Mouse (Mus musculus): Measurements from ENCODE around the gene Dmwd. TPM values are rescaled to one million over a fixed set of nuclear protein-coding genes. Genes with fewer than 3 reads are reported as not detected.
A peak's percentile ranks its signal among the peaks of the same experiment; 100 is the strongest.

Gene Dmwd
- polyA plus RNA-seq (2015; fragmentation: Nextera tagmentation; extraction: Ambion mirVana), result 11.0 and 13.4 TPM in 2 replicates

DNA sequence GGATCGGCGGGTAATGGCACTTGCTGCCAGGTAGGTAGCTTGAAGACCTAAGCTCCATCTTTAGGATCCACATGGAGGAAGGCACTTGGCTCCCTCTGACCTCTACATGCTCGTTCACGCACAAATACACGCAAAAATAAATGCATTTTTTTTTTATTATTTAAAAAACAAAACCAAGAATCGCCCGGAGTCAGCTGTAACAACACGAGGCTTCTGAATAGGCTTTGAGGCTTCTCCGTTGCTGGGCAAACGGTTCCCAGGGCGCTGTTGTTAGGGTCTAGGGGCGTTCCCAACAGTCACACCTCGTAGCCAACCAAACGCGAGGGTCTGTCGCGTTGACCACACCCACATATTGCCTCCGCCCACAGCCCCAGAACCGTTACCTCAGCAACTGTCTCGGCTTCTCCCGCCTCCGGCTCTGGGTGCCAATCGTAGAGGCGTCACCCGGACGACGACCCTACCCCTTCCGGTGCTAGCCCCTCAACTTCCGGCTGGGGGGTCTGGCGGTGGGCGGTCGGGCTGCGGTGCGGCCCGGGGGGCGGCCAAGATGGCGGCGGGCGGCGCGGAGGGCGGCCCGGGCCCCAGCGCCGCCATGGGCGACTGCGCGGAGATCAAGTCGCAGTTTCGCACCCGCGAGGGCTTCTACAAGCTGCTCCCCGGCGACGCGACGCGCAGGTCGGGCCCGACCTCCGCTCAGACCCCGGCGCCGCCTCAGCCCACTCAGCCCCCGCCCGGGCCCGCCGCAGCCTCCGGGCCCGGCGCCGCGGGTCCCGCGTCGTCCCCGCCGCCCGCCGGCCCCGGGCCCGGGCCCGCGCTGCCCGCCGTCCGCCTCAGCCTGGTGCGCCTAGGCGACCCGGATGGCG lies at the start of gene Dmwd:
Dmwd (plus strand) TSS at position 505 of the 863 bp plus-strand sequence.
- H3K36me3 ChIP-seq, result peaks cover 20% of the 10 kb centered on the region
- H3K4me3 ChIP-seq (replicated peaks), result peak within 1 kb of the TSS; percentile 91
- peaks cover 20% of the 10 kb centered on the region for H3K4me1 ChIP-seq (replicated peaks)
- H3K27me3 ChIP-seq (replicated peaks), result no peaks in the 10 kb centered on the region
- no peaks in the 10 kb centered on the region for H3K9me3 ChIP-seq
- 1% methylated on average over 66 of the region's 91 CpGs for WGBS
- peak within 1 kb of the TSS; percentile 97 for H3K9ac ChIP-seq
- H3K4me2 ChIP-seq (replicated peaks), result peak within 1 kb of the TSS; percentile 78
- ATAC-seq, result peak; percentile 98
- H3K27ac ChIP-seq, result peak within 1 kb of the TSS; percentile 78

DNA sequence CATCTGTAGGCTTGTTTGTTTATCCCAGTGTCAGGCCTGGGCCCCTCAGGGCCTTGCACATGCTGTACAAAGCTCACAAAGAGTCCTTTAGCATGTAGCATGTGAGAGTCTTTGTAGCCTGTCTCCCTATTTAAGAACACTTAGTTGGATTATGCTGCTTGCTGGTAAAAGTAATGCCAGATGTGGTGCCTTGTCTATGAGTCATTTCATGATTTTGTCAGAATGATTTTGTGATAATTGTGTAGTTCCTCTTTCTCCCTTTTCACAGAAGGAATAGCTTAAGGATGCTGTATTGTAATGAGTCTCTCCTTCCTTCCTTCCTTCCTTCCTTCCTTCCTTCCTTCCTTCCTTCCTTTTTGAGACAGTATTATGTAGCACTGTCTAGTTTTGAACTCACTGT lies 48.0 kb upstream of the Dmwd start:
- Histone ChIP-seq H3K36me3 (peaks cover 32% of the 10 kb centered on the region), H3K4me1 (replicated peaks) (peaks cover 14% of the 10 kb centered on the region), H3K27ac (no peak overlapping the region), H3K4me2 (replicated peaks) (no peak overlapping the region), H3K9me3 (no peaks in the 10 kb centered on the region), H3K27me3 (replicated peaks) (peaks cover 5% of the 10 kb centered on the region), H3K9ac (no peak overlapping the region), H3K4me3 (replicated peaks) (no peak overlapping the region)
- ATAC-seq, result no peak

DNA sequence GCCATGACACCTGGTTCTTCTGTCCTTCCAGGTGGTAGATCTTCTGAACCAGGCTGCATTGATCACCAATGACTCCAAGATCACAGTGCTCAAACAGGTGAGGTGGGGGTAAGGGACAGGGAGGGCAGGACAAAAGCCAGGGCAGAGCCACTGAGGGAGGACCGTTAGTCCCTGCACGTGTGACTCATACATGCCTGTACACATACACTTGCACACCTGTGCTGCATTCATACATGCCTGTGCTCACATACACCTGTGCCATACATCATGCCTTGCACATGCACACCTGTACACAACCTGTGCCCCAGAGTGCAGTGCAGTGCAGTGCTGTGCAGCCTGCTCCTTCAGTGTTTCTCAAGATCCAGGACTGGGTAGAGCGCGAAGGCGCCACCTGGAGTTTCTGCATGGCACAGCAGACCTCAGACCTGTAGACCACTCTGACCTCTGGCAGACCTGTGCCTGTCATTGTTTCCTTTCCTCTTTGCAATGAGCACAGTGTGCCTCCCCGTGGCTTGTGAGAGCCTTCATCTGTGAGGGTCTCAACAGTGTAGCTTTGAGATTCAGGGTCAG lies 46.9 kb upstream of the Dmwd start:
- 60% methylated on average over 6 of the region's 6 CpGs for WGBS
- Histone ChIP-seq H3K4me1 (replicated peaks) (peaks cover 9% of the 10 kb centered on the region), H3K27ac (no peak overlapping the region), H3K36me3 (peaks cover 35% of the 10 kb centered on the region), H3K9me3 (no peaks in the 10 kb centered on the region), H3K9ac (no peak overlapping the region), H3K4me2 (replicated peaks) (no peak overlapping the region), H3K4me3 (replicated peaks) (no peak overlapping the region), H3K27me3 (replicated peaks) (no peaks in the 10 kb centered on the region)
- ATAC-seq, result peak; percentile 24

DNA sequence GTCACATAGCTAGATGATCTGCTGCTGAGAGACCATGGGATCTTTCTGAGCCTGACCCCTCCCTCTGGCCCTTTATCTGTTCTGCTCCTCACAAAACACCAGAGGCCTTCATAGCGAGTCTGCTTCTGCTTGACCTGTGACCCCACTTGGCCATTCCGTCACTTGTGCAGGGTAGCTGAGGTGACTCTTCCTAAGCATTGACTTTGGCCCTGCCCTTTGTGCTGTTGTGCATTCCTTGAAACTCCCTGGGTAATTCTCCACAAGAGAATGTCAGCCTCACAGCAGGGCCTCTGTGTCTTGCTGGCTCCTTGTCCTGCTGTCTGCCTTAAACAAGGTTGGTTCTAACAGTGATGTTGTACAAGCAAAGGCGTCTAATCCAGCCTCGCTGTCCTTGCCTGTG lies 44.4 kb upstream of the Dmwd start:
- no peak overlapping the region for H3K4me2 ChIP-seq (replicated peaks)
- ATAC-seq, result no peak
- no peak overlapping the region for H3K9ac ChIP-seq
- no peaks in the 10 kb centered on the region for H3K27me3 ChIP-seq (replicated peaks)
- no peak overlapping the region for H3K27ac ChIP-seq
- H3K9me3 ChIP-seq, result no peaks in the 10 kb centered on the region
- peaks cover 46% of the 10 kb centered on the region for H3K36me3 ChIP-seq
- H3K4me3 ChIP-seq (replicated peaks), result no peak overlapping the region
- 83% methylated on average over 4 of the region's 4 CpGs for WGBS
- H3K4me1 ChIP-seq (replicated peaks), result no peaks in the 10 kb centered on the region

DNA sequence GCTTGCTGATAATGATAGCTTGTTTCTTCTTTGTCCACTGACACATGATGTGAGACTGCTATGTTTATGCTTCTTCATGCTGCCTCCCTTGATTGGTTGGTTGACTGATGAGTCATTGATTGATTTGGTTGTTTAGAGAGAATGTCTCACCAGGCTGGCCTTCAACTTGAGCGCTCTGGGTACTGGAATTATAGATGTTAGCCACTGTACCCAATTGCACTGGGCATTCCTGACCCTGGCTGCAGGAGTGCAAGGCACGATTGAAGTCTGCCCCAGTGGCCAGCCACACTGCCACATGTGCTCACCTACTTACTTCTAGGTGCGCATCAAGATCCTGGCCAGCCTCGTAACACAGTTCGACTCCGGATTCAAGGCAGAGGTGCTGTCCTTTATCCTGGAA lies 31.4 kb upstream of the Dmwd start:
- Histone ChIP-seq H3K4me3 (replicated peaks) (no peak overlapping the region), H3K9ac (no peak overlapping the region), H3K27me3 (replicated peaks) (no peaks in the 10 kb centered on the region), H3K4me2 (replicated peaks) (no peak overlapping the region), H3K4me1 (replicated peaks) (no peaks in the 10 kb centered on the region), H3K9me3 (no peaks in the 10 kb centered on the region), H3K27ac (no peak overlapping the region), H3K36me3 (peaks cover 81% of the 10 kb centered on the region)
- WGBS, result 96% methylated on average over 6 of the region's 6 CpGs
- no peak for ATAC-seq

DNA sequence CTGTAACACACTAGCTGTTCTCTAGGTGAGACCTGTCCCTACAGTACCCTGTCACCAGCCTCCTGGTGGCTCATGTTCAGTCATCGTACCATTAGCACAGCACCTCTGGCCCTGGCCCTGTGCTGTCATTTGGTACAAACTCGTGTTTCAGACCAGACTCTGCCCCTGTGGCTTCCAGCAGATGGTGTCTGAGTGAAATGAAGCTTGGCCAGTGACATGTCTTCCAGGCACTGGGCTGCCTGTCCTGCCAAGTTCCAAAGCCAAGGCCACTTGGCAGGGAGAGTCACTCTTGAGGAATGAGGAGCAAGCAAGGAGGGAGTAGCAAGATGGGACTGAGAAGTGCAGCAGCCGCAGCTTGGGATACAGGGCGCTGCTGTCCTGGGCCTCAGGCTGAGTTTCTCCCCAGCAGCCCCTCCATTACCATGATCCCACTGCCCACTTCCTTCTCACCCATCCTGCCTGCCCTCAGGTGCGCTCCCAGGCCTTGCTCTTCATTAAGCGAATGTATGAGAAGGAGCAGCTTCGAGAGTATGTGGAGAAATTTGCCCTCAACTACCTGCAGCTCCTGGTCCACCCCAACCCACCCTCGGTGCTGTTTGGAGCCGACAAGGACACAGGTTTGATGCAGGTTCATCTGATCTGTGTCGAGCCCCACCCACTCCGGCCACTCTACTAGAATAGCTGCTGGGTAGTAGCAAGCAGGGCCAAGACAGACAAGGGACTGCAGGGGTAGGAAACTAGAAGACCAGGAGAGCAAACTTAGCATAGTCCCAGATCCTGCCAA lies 29.5 kb upstream of the Dmwd start:
- no peak overlapping the region for H3K4me3 ChIP-seq (replicated peaks)
- 92% methylated on average over 11 of the region's 11 CpGs for WGBS
- peaks cover 78% of the 10 kb centered on the region for H3K36me3 ChIP-seq
- no peak overlapping the region for H3K9ac ChIP-seq
- no peak overlapping the region for H3K27ac ChIP-seq
- no peak for ATAC-seq
- H3K9me3 ChIP-seq, result no peaks in the 10 kb centered on the region
- H3K4me2 ChIP-seq (replicated peaks), result no peak overlapping the region
- H3K4me1 ChIP-seq (replicated peaks), result no peaks in the 10 kb centered on the region
- no peaks in the 10 kb centered on the region for H3K27me3 ChIP-seq (replicated peaks)

DNA sequence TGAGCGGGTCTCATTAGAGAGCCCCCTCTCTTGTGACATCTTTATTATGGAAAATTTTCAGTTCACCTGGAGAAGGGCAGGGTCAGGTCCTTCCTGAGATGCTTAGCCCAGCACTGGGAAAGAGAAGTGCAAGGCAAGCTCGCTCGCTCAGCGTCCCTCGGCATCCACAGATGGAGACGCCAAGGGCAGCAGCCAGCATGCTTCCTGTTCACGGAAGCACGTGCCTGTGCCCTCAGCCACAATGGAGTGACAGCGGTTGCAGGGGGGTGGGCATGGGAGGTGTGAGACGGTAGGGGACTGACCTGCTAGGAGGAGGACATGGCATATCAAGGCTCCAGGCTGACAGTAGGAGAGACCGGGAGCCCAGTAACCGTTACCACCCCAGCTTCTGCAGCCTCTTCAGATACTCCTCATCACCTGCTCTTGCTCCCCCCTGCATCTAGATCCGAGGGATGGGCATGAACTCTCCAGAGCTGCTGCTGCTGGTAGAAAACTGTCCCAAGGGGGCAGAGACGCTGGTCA lies 28.0 kb upstream of the Dmwd start:
- H3K9ac ChIP-seq, result no peak overlapping the region
- no peaks in the 10 kb centered on the region for H3K9me3 ChIP-seq
- 82% methylated on average over 14 of the region's 14 CpGs for WGBS
- H3K4me1 ChIP-seq (replicated peaks), result no peaks in the 10 kb centered on the region
- H3K4me3 ChIP-seq (replicated peaks), result no peak overlapping the region
- ATAC-seq, result no peak
- no peak overlapping the region for H3K27ac ChIP-seq
- no peaks in the 10 kb centered on the region for H3K27me3 ChIP-seq (replicated peaks)
- H3K4me2 ChIP-seq (replicated peaks), result no peak overlapping the region
- H3K36me3 ChIP-seq, result peaks cover 66% of the 10 kb centered on the region

DNA sequence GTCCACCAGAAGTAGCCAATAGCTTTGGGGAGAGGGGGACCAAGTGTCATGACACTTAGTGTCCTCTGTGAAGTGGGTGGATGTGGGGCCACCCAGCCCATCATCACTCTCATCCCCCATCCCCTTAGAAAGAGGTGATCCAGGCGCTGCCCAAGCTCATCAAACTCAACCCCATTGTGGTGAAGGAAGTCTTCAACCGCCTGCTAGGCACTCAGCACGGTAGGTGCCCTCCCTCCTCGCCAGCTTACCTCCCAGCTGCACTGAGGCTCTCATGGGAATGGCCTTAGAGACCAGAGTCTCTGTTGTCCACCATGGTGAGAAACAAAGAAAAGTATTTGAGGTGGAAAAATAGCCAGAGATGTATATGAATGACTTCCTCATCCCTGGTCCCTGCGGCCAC lies 26.8 kb upstream of the Dmwd start:
- no peak for ATAC-seq
- Histone ChIP-seq H3K36me3 (peaks cover 58% of the 10 kb centered on the region), H3K9ac (no peak overlapping the region)

DNA sequence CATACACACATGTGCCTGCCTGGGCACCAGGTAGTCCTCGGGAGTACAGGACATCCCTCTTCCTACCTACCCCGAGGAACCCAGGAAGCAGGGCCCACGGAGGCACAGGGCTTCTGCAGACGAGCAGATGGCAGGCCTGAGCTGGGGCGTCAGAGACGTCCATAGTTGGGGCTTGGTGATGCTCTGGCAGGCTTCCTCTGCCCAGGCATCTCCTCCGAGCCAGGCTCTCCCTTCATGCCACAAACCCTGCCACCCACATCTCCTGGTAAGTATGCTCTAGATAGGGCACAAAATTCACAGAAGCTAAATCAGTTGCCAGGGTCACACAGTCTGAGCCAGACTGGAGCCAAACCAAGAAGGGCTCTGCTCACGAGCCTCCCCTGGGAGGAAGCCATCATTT lies 25.9 kb upstream of the Dmwd start:
- Histone ChIP-seq H3K4me3 (replicated peaks) (no peak overlapping the region), H3K36me3 (peaks cover 51% of the 10 kb centered on the region), H3K27me3 (replicated peaks) (no peaks in the 10 kb centered on the region), H3K4me2 (replicated peaks) (no peak overlapping the region), H3K4me1 (replicated peaks) (peaks cover 9% of the 10 kb centered on the region; the same call in 1 of the 2 replicates), H3K9me3 (no peaks in the 10 kb centered on the region), H3K9ac (no peak overlapping the region), H3K27ac (no peak overlapping the region)
- no peak for ATAC-seq
- 84% methylated on average over 8 of the region's 8 CpGs for WGBS

More for the DNA sequence above, 26.8 kb upstream of the Dmwd start:
- 85% methylated on average over 5 of the region's 5 CpGs for WGBS
- no peak overlapping the region for H3K4me2 ChIP-seq (replicated peaks)
- no peaks in the 10 kb centered on the region for H3K9me3 ChIP-seq
- H3K4me3 ChIP-seq (replicated peaks), result no peak overlapping the region
- no peak overlapping the region for H3K27ac ChIP-seq
- H3K27me3 ChIP-seq (replicated peaks), result no peaks in the 10 kb centered on the region
- H3K4me1 ChIP-seq (replicated peaks), result peaks cover 6% of the 10 kb centered on the region; the same call in 1 of the 2 replicates

DNA sequence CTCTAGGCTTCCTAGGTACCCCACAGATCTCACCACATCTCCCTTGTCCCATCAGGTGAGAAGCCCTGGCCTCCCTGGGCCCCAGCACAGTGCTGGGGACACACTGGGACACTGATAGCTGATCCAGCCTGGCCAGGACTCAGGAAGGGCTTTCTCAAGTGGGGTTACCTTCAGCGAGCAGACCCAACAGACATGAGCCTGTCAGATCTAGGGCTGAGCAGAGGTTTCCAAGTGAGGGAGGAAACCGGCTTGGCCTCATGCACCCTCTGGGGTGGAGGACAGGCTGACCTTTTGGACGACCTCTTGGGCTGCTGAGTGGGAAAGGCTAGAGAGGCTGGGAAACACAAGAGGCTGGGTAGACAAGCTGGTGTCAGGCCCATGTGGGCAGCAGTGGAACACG lies 24.9 kb upstream of the Dmwd start:
- Histone ChIP-seq H3K36me3 (peaks cover 41% of the 10 kb centered on the region), H3K4me1 (replicated peaks) (peaks cover 9% of the 10 kb centered on the region; the same call in 1 of the 2 replicates), H3K4me2 (replicated peaks) (no peak overlapping the region), H3K27me3 (replicated peaks) (no peaks in the 10 kb centered on the region), H3K4me3 (replicated peaks) (no peak overlapping the region), H3K9ac (no peak overlapping the region), H3K27ac (no peak overlapping the region), H3K9me3 (no peaks in the 10 kb centered on the region)
- no peak for ATAC-seq
- WGBS, result 61% methylated on average over 4 of the region's 4 CpGs

DNA sequence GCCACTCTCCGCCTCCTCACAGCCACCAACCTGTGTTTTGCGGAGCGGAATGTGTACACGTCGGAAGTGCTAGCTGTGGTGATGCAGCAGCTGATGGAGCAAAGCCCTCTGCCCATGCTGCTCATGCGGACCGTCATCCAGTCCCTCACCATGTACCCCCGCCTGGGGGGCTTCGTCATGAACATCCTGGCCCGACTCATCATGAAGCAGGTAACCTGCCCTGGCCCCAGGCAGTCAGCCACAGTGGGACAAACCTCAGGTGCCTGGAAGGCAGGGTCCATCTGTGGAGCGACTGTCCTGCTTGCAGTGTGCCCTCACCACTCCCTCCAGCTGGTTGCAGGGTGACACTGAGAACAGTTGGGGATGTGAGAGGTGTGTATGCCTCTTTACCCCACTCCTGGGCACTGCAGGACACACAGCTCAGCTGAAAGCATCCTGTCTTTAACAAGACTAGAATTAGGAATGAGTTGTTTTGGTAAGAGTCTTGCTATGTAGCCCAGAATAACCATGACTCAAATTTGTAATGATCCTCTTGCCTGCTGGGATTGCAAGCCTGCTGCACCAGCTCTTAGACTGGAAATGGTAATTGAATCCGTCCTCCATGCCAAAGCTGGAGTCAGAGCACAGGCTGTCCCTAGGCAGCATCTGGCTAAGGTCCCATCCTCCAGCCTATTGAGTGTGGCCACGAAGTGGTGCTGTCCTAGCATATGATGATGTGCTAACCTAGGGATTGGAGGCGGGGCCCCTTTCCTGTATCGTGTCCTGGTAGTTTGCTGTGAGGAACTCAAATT lies 23.5 kb upstream of the Dmwd start:
- Histone ChIP-seq H3K36me3 (peaks cover 29% of the 10 kb centered on the region), H3K27me3 (replicated peaks) (no peaks in the 10 kb centered on the region), H3K4me3 (replicated peaks) (no peak overlapping the region), H3K9me3 (no peaks in the 10 kb centered on the region), H3K27ac (no peak overlapping the region), H3K4me1 (replicated peaks) (peaks cover 9% of the 10 kb centered on the region; the same call in 1 of the 2 replicates), H3K4me2 (replicated peaks) (no peak overlapping the region), H3K9ac (no peak overlapping the region)
- no peak for ATAC-seq
- 85% methylated on average over 15 of the region's 15 CpGs for WGBS

All from intestine, embryonic 15.5 days (tissue).